Mouse (Mus musculus) lung, postnatal 25 days (tissue): ENCODE data around the gene Dydc2.
"Not testable (repeated sequence)": the region's sequence is repeated elsewhere in the genome, so short reads cannot be mapped to it uniquely, and the experiment has no call there.

Source experiments
- DNase-seq: peaks from one replicate; pipeline ENCODE4 v3.0.0; 2022; ENCODE audit warnings: low spot score

Gene Dydc2

DNA sequence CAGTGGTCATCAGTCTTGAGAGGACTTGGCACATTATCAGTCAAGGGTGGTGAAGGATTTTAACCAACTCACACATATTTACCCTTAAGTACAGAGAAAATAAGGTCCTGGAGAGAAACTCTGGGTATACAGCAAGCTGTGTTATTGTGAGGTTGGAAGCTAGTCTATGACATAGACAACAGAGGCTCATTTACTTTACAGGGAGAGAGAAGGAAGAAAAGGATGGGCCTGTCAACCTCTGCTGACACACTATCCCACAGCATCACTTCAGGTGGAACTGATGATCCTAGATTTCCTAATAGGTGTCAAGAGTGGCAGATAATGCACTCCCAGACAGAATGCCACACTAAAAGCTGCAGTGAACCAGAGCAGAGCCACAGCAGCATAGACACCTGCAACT is at the start of gene Dydc2:
TSS of gene Dydc2 (minus strand) at position 101 of the 400 bp plus-strand sequence.
- DNase-seq, result no peak

DNA sequence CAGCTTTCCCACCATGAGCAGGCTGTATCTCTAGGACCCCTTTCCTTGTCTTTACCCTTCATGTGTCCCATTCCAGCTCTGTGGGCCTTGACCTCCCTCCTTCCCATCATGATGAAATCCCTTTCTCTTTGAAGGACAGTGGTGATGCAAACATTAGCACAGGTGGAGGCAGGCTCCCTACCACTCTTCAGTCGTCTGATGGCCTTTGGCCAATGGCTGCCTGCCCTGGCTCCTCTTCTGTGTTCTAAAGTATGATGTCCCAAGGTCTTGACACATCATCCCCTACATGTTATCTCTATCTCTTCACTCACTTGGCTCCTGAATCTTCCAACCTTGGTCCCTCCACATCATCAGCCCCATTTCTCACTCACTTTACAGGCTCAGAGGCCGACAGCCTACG is 47.3 kb upstream of the Dydc2 start:
- DNase-seq, result no peak

DNA sequence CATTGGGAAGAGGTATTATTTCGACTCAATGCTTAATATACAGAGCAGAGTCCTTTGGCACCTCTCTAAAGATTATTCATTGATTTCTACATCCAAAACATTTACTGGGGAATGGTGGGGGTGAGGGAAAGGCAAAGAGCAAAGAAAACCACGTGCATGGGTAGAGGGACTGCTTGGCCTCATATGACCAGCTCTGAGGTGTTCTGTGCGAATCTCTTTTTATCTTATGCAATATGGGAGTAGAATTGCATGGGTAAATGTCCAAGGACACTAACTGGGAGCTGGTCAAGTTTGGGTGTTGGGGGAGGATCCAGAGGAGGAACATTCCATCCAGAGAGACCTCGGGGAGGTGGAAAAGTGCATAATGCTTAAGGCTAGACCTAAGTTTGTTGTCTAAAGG is 43.9 kb upstream of the Dydc2 start:
- DNase-seq, result no peak

DNA sequence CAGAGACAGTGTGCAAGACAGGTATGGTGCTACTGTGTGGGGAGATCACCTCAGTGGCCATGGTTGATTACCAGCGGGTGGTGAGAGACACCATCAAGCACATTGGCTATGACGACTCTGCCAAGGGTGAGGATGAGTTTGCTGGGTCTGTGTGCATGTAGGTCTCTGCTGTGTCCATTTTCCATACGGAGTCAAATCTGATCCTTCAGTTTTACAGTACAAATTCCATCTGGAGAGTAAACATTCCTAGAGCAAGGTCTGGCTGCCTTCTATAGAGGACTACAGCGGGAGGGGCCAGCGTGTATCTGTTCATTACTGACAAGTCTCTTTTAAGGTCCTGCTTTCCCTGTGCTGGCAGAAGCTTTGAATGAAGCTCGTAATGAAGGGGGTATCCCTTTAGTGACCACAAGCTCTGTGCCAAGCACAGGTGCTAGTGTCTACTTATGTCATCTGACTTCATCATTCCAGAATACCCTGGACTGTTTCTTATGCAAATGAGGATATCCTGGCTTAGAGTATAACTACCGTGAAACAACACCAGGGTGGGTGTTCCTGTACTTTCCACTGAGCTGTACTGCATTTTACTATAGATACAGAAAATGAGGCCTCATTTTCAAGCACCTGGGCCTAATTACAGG is 42.1 kb upstream of the Dydc2 start:
- DNase-seq, result no peak

DNA sequence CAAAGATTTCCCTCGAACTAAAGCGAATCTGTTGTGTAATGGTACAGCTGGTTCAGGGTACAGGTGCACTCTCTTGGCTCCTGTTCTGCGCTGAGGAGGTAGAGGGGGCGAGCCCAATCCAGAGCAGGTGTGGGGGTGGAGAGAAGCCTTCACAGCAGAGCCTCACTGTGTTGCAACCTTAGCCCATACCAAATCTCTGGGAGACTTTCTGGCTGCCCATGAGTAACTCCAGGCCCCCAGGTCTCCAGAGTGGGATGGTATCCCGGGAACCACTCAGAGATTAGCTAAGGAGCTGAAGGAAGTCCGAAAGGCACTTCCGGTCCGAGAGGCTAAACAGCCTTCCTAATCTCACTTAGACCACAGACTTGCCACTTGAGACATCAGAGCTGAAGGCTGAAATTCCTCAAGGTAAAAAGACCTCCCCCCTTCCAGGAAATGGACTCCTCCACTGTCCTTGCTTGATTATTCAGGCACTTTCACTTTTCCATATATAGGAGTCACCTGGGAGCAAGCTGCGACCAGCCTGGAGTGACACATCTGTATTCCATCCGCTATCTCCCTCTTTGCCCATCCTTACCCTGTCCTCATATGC is 35.9 kb upstream of the Dydc2 start, which contains the start of gene Mat1a:
TSS of gene Mat1a (plus strand) at position 183 of the 592 bp plus-strand sequence.
- peak; percentile 65 for DNase-seq

DNA sequence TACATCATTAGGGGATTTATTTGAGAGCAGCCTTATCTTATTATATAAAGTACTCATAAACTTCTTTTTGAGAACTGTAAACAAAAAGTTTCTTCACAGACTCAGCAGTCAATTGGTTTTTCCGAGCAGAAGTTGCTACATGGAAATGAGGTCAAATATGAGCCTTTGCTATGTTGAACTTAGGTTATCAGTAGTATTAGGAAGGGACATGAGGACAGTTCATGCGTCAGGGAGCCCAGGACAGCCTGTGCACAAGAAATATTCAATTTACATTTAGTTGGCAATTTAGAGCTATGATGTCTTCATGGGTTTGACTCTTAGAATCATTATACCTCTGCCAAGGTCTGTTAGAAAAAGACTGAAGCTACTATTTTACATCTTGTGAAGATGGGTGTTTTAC is 33.3 kb upstream of the Dydc2 start:
- DNase-seq, result no peak

DNA sequence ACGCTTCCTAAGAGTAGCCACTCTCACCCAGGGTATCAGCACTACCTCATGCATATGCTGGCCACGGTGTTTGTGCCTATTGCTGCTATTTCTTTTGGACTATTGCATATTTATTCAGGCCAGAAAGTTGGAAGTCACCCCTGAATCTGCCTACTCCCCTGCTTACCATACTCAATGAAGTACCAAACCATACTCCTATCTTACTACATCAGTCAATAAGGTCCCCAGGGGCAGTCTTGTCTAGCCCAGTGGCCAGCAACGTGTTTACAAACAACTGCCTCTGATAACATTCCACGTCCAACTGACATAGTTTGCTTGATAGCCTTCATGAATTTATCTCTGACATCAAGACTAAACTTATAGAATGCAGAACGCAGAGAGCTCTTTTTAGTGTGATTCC is 32.2 kb upstream of the Dydc2 start:
- no peak for DNase-seq

DNA sequence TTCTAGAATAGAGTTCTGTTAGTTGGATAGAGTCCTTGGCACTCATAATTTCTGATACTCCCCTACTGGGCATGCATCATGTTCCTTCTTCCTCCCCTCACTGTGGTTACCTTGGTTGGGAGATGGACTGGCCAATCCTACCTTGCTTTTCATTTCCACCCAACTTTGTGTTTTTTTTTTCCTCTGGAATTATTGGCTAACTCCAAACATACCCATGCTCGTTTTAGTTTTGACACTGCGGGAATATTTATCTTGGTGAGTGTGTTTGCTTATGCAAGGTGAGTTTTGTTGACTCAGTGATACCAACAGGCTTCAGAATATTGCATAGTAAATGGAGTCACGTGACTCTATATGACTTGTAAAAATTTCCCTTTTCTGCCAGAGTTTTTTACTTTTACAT is 31.7 kb upstream of the Dydc2 start:
- peak; percentile 21 for DNase-seq

DNA sequence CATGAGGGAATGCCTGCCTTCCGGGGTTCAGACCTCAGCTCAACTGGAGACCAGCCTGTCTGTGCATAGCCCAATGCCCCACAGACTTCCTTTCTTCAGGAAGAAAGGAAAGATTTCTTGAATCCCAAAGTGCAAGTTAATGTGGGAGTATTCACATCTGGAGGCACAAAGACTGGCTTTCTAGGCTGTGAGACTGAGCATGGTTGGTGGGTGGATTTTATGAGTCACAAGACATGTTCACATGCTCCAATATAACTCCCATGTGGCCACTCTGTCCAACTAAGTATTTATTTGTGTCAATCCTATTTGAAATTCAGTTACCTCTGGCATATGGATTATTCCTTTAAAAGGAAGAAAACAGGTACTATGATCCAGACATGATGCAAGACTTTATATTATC is 29.7 kb upstream of the Dydc2 start:
- DNase-seq, result no peak

DNA sequence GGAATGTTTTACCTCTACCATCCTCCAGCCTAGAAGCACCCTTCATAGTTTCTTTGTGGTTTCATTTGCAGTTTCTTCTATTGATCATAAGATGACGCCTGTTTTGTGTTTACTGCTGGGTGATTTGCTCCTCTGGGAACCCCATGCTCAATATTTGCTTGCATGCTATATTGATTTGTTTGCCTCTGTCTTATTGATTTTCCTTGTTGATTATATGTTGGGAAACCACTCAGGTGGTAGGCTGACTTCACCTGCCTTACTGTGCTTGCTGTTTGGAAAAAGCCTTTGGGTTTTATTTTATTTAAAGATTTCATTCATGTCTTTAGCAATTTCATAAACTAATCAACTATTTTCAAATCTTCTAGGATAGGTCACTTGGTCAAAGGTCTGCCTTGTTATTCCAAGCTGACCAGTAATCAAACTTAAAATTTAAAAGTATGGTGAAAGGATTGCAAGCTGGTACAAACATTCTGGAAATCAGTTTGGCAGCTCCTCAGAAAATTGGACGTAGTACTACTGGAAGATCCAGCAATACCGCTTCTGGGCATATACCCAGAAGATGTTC is 27.4 kb upstream of the Dydc2 start:
- DNase-seq, result no peak

DNA sequence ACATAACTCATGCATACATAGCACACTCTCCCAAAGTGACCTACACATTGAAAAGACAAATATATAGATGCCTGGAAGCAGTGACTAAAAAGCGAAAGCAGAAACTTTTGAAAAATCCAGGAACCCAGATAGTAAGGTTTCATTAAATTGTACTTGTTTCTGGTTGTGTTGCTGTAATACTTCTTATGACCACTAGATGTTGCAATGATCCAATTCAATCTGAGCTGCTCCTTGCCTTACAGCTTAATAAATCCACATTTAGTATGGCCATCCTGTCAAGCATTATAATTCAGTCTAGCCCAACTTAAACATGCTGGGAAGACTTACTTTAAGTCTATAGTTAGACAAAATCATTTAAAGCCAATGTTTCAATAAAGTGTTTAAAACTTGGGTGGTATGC is 25.1 kb upstream of the Dydc2 start:
- peak; percentile 18 for DNase-seq

DNA sequence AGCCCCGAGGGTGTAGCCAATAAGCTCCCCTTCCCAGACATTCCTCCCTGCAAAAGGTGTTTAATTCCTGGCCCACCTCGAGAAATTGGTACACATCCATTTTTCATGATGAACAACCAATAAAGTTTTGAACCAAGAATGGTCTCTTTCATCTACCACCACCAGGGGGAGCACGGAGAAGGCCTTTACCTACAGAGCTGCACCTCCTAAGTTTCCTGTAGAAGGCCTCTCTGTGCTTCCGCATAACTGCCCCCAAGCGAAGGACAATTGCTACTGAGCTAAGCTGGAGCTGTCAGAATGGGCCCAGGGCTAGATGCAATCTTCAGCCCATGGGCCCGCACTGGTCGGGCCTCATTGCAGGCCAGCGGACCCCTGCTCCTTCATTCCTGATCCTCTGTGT is 21.8 kb upstream of the Dydc2 start:
- DNase-seq, result peak; percentile 25

DNA sequence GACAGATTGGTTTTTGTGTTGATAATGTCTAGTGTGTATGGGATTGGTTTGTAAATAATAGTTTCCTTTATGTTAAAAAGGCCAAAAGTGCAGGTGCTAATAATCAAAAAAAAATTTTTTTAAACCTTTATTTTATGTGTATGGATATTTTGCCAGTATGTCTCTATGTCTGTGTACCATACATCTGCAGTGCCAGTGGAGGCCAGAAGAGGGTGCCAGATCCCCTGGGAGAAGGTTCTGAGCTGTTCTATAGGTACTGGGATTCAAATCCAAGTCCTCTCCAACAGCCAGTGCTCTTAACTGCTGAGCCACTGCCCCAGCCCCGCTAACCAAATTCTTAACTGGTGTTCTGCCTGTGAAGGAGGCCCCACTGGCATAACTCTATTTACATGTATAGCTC is 18.5 kb upstream of the Dydc2 start:
- no peak for DNase-seq

DNA sequence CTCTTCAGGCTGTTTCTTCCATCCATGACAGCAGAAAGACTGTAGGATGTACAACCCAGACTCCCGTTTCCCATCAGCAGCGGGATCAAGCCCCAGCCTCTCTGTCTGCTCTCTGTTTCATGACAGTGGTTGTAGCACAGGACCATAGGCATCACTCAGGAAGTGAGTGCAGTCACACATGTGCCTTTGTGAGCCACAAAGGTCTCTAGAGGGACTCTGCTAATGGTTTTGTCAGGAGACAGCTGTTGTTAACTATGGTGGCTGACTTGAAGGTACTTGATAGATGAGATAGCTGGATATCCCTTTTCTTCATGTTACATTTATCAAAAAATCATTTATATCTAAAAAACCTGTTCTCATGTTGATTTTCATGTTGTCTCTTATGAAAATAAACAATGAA is 13.4 kb upstream of the Dydc2 start:
- DNase-seq, result no peak

DNA sequence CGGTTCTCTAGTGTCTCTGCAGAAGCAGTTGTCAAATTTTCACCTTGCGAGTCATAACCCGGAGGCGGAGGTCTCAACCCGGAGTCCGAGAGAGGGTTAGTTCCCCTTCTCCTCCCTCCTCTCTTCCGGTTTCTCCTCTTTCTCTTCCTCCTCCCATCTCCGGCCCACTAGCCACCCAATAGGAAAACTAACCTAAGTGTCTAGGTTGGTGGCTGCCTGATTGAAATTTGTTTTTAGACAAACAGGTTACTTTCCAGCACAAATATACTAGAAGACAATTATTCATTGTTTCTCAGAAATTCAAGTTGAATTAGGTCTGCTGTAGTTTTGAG is 3.9 kb upstream of the Dydc2 start:
- DNase-seq, result no peak

DNA sequence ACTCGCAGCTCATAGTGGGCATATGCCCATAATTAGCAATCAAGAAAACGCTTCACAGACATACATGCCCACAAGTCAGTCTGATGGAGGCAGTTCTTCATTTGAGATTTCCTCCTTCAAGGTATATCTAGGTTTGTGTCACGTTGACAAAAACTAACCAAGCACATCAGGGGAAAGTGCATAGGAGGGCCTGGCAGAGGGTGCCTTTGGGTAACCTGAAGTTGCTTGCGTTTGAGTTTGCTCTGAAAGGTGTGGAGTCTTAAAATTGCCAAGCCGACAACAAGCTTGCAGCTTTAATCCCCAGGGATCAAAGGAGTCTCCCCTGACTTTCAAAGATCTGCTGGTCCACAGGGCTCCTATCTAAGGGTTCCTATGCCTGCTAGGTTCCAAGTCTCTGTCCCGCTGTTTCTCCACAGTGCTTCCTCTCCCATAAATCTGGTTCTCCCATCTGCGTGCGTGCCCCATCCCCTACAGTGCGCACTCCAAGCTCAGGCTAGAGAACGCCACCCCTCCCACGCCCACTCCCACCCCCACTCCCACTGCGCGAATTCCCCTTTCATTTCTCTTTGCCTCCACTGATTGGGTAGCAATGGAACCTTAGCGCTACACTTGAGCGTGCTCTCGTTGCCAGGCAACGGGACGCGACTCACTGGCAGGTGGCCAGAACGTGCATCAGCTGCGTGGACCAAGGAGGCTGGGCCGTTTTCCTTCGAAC is 3.4 kb upstream of the Dydc2 start, which contains the start of gene Dydc1:
TSS of gene Dydc1 (plus strand) at position 683 of the 715 bp plus-strand sequence.
- peak; percentile 50 for DNase-seq

DNA sequence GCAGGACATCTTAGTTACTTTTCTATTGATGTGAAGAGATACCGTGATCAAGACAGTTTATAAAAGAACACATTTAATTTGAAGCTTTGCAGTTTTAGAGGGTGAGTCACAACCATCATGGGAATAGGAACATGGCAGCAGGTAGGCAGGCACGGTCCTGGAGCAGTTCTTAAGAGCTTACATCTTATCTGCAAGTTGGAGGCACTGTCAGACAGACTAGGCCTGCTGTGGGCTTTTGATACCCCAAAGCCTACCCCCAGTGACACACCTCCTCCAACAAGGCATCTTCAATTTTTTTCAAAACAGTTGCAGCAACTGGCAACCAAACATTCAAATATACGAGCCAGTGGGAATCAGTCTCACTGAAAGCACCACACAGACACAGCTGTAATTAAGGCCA is 1.3 kb upstream of the Dydc2 start:
- DNase-seq, result no peak

DNA sequence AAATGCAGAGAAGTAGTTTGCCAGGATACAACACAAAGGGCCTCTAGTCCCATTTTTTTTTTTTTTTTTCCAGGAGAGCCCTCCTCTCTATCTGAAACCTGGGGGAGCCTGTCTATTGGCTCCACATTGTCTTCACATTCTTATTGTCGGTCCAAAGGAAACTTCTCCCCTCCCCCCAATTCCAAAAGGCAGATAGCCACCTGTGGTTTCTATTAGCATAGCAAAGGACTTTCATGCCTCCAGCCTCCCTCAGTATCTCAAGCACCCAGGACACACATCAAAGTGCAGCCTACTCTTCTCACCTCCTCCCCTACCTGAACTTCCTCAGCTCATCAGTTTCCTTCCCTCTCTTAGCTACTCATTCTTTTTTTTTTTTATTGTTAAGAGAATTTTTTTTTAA is 2.6 kb downstream of the Dydc2 start:
- no peak for DNase-seq

DNA sequence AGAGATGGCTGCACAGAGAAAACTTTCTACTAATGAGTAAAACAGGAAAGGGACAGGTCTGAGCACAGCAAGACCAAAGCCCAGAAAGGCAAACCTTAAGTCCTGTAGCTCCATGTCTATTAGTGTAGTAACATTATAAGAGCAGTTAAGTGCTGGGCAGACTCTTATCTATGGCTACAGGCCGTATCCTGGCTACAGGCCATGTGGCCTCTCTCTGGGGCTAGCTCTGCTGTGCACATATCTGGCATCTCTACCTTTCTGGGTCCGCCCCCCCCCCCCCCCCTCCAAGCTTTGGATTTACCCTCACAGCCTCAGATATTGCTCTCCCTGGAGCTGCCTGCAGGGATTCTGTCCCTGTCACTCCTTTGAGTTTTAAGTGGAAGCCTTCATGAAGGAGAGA is 3.8 kb downstream of the Dydc2 start:
- no peak for DNase-seq

DNA sequence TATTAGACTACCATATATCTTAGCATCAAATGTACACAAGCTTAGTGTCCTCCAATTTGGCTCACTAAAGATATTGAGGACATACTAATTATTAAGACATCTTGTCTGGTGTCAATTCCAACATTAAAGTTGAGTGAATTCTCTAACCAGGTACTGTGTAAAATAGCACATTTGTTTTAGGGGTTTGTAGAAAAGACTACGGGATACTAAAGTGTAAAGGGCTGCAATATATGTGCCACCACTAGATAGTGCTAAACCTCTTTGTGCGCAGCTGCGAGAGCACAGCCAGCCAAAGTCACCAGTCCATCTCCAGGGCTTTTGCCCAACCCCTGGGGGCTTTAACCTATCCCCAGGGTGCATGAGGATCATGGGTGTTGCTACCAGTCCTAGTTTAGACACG is 15.8 kb downstream of the Dydc2 start:
- not testable (repeated sequence) for DNase-seq

DNA sequence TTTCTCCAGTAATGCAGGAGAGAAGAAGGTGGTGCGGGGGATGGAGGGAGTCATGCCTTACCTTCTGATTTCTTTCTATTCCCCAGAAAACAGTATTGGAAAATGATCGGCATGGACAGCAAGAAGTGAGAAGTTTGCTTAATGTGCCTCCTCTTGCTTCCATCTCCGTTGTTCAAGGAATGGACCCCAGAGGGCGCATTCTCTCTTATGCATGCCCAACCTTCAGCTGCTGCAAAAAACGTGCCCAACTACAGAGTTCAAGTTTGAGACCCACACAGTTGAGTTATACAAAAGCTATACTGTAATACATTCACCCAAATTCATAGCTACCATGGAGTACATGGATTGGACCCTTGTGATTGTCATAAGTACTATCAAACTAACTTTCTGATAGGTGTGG is 16.5 kb downstream of the Dydc2 start:
- no peak for DNase-seq

DNA sequence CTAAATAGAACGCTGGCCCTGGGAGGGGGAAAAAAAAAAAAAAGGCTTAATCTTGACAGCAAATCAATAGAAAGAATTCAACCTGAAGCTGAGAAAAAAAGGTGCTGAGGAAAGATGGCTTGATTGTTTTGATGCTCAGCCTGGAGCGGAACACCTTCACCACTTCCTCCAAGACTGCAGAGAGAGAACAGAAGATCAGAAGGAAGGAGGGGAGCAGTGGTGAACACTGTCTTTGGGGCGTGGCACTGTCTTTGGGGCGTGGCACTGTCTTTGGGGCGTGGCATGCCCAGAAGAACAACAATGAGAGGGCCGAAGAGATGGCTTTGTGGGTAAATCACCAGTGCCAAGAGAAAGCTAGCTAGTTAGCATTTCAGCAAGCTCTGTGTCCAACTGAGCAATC is 18.5 kb downstream of the Dydc2 start:
- DNase-seq, result no peak

DNA sequence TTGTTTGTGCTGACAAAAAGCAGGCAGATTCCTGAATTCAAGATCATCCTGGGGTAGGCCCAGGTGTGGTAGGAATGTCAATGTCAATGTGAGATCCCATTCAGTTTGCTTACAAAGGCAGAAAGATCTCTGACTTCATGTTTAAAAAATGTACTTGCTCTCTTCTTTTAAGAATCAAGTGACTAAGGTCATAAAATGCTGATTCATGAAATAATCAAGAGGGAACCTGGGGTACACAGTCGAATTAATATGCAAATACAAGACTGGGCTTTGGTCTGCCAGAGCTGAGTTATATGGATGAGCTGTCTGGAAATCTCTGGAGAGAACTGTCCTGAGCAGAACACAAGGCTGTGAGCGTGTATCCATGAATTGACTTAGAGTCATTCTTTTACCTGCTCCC is 21.6 kb downstream of the Dydc2 start:
- no peak for DNase-seq
